Mouse (Mus musculus) adrenal gland, postnatal 14 days (tissue): ENCODE results near the gene Cela1. TPM values are rescaled to one million over a fixed set of nuclear protein-coding genes. Genes with fewer than 3 reads are reported as not detected.
A peak's percentile ranks its signal among the peaks of the same experiment; 100 is the strongest.

Experiments
- DNase-seq: peaks from one replicate; pipeline ENCODE4 v3.0.0; 2021; ENCODE audit warnings: mixed read lengths
- total RNA-seq: library from RNA; stranded (reverse); gene quantifications from 2 replicates; pipeline ENCODE4 v1.2.3, GENCODE M21; 2021

Cela1 gene
- total RNA-seq, 1 experiment from 2014 or later: 32.9 TPM

- peak; percentile 53 for DNase-seq
Measured at GRCm38 (mm10) chr15:100670833-100671232, 16.9 kb downstream of the Cela1 start.

DNA sequence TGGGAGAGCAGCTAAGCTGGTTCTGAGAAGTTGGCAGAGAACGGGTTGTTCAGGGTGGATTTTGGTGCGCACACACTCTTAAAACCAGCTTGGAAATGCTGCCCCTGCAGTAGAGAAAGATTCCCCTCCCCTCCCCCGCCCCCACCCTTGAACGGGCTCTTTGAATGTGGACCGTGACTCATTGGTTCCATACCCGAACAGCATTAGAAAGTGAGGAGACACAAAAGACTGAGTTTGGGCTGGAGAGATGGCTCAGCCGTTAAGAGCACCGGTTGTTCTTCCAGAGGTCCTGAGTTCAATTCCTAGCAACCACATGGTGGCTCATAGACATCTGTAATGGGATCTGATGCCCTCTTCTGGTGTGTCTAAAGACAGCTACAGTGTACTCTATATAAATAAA, 17.7 kb downstream of the Cela1 start:
- DNase-seq: no peak

GRCm38 (mm10) chr15:100669337-100669736, 18.4 kb downstream of the Cela1 start, which contains the start of gene Bin2:
Bin2 (minus strand) TSS chr15:100669553.
- DNase-seq: peak; percentile 54

GRCm38 (mm10) chr15:100667871-100668545, 19.7 kb downstream of the Cela1 start:
- DNase-seq: no peak

DNA sequence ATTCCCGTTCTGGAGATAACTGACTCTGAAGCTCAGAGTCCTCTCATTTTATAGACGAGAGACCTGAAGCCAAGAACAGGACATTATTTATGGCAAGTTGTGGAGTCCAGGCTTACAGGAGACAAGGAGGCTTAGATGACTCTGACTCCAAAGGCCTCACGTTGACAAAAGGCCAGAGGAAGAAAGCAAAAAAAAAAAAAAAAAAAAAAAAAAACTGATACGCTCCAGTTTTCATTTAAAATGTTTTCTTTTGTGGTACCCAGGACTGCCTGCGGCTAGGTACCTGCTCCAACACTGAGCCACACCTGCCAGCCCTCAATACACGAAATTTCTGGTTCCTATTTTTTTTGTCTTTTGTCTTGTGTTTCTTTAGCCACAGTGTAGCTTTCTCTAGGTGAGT, 20.3 kb downstream of the Cela1 start:
- no peak for DNase-seq

DNA sequence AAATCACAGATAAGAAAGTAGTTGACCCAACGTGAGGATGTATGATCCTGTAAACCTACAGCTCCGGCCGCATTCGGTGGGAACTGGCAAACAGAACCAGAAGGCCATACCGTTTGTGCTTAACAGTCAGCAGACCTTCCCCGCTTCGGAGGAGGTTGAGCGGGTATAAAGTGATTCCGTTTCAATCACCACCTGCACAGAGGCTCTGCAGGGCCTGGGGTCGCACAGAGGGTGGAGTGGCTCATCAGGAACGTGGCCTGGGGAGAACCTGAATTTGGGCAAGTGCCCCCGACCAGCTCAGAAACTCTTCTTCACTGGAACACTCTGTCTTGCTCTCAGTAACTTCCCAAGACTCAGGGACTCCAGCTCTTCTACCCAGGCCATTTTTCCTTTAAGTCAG, 20.9 kb downstream of the Cela1 start:
- no peak for DNase-seq

DNA sequence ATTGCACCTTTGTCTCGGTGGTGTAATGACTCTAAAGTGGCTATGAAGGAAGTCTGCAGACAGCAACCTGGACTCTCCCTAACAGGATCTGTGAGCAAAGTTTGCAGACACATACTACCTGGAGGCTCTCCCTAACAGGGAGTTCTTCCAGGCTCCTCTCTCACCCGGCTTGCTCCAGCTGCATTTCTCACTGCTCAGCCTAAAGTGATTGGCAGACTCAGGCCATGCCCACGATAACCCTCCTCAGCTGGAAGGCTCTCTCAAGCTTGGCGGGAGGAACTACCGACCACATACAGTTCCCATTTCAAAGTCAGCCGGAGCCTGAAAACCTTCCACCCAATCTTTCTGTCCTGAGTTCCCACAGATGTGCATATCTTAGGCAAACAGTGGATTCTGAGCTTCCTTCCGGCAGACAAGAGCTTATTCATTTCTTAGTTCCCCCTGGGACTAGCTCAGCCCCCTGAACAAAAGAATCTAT, 21.5 kb downstream of the Cela1 start:
- DNase-seq: no peak

- no peak for DNase-seq
Measured at GRCm38 (mm10) chr15:100665411-100666218, 22.1 kb downstream of the Cela1 start.

DNA sequence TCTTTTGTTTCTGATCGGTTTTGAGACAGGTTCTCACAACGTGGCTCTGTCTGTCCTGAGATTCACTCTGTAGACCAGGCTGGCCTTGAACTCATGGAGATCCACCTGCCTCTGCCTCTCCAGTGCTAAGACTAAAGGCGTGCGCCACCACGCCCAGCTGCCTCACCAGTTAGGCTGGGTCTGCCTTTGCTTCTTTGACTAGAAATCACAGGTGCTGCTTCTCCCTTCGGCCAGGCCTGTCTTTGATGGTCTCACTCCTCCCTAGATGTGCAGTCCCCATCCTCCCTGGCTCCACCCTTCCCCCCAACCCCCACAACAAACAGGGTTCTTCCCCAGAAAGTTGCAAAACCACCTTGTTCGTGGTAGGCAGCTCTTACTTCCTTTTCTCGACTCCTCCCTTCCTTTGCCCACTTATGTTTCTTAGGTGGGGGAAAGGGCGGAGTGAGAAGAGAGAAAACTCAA, 22.9 kb downstream of the Cela1 start:
- no peak for DNase-seq

- peak; percentile 48 for DNase-seq
Measured at GRCm38 (mm10) chr15:100660805-100661204, 26.9 kb downstream of the Cela1 start.

- DNase-seq: peak; percentile 58
Measured at GRCm38 (mm10) chr15:100660306-100660705, 27.4 kb downstream of the Cela1 start.

DNA sequence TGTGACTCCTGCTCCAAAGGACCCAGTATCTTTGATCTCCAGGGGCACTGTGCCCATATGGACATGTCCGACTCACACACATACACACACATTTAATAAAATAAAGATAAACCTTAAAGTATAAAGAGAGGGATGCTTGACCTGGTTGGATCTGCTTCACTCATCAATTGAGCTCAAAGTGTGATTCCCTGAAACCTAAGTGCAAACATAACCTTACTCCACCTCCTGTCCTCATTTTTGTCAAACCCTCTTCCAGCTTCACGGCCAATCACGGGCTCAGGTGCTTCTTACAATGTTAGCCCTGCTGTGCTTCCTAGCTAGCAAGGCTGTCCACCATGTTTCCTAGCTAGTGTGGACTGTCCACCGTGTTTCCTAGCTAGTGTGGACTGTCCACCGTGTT, 32.5 kb downstream of the Cela1 start:
- DNase-seq: no peak

DNA sequence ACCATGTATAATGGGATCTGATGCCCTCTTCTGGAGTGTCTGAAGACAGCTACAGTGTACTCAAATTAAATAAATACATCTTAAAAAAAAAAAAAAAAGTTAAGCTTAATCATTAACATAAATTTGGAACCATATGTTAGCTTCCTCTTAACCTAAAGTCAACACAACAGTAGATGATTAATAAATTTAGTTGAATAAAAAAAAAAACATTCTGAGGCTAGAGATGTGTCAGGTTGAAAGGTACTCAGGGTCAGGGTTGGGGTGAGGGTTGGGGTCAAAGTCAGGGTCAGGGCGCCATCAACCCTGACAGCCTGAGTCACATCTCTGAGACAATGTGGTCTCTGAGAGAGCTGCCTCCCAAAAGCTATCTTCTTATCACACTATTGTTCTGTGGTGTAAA, 33.5 kb downstream of the Cela1 start:
- no peak for DNase-seq

DNA sequence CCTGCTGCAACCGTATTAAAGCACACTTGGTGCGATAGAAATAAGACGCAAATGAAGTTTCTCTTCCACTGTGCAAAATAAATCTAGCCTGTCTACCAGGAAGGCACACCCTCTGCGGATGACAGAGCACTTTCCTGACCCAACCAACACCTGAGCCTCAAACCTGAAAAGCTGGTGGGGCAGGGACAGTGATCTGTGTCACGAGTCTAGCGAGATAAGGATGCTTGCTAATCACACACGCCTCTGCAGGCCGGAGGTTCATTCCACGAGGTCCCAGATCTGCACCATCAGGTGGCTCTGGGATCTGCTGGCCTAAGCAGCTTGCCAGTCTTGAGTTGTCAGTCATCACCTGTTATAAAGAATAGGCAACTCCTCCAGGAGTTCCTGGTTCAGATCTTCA, 36.1 kb downstream of the Cela1 start:
- no peak for DNase-seq

GRCm38 (mm10) chr15:100650111-100650510, 37.6 kb downstream of the Cela1 start:
- no peak for DNase-seq

GRCm38 (mm10) chr15:100646161-100646560, 41.6 kb downstream of the Cela1 start:
- no peak for DNase-seq

DNA sequence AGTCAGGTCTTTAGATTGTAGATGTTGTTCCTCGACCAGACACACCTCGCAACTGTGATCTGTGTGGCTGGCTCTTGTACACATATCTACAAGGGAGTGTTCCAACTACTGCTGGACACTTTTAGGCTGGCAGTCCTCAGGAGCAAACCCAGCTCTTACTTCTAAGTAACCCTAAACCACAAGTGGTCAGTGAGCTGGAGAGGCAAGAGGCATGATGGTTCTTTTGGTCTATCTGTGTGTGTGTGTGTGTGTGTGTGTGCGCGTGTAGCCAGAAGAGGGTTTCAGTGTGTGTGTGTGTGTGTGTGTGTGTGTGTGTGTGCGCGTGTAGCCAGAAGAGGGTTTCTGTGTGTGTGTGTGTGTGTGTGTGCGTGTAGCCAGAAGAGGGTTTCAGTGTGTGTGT, 45.3 kb downstream of the Cela1 start:
- no peak for DNase-seq

DNA sequence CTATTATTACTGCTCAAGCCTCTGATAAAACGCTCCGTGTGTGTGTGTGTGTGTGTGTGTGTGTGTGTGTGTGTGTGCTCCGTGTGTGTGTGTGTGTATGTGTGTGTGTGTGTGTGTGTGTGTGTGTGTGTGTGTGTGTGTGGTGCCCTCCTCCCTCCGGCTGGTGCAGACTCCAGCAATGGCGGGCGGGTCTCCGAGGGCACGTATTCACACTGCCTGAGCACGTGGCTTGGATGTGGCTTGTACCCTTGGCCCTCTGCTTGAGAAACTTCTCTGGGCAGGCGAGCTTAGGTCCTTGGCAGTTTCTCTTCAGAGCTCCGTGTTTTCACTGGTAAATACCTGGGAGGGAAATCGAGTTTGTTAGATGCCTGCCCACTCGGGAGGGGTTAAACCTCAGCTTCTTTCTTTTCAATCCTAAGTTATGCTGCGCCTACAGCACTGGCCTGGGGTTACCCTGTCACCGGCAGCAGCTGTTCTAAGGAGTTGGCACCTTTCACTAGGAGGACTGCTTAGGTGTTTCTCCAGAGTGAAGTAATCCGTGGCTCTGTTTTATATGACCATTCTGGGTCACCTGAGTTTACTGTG, 46.4 kb downstream of the Cela1 start:
- DNase-seq: no peak

DNA sequence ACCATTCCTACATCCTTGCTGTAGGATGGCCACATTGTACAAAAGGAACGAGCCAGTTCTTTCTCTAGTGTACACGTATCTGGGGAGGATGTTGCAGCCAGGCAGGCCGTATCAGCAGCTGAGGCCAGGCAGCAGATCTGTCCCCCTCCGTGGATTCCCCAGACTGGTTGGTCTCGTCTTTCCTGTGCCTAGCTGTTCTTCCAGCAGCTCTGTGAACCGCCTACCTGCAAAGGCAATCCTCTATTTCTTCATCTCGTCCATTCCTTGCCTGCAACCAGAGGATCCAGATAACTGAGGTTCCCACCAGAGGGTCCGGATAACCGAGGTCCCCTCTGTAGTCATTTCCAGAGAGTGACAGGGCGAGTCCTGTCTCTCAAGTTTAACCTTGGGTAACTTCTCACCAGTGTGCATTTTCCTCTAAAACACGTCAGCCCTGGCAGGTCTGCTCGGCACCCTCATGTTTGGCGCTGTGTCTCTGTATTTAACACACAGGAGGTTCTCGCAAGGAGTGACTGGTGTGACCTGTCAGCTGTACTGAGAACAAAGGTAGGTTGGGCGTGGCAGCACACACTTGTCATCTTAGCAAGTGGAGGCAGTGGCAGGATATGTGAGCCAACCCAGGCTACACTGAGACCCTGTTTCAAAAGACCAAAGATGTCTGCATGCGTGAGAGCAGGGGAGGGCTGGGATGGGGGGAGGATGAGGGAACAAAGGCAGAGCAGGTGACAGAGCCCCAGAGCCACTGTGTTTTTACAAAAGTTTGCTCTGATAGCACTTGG, 47.6 kb downstream of the Cela1 start:
- no peak for DNase-seq

GRCm38 (mm10) chr15:100637661-100638060, 50.1 kb downstream of the Cela1 start:
- peak; percentile 81 for DNase-seq

GRCm38 (mm10) chr15:100636700-100637501, 50.8 kb downstream of the Cela1 start, which contains the start of gene Smagp:
Smagp (minus strand) TSS chr15:100636940.
- peak; percentile 75 for DNase-seq
